Mouse (Mus musculus) kidney, adult 18-20 months (tissue): ENCODE measurements around the gene Ppm1j.
A peak's percentile ranks its signal among the peaks of the same experiment; 100 is the strongest.
"Not testable (repeated sequence)": the region's sequence is repeated elsewhere in the genome, so short reads cannot be mapped to it uniquely, and the experiment has no call there.

Experiments used
- DNase-seq: peaks from one replicate; pipeline ENCODE4 v3.0.0; 2021

The Ppm1j gene

GRCm38 (mm10) chr3:104785284-104785683 lies 4.4 kb downstream of the Ppm1j start:
- DNase-seq, result no peak

GRCm38 (mm10) chr3:104788075-104788474 lies 7.2 kb downstream of the Ppm1j start, which contains the start of gene Rhoc:
Rhoc (plus strand) TSS chr3:104788375.
- DNase-seq, result no peak

GRCm38 (mm10) chr3:104788561-104789311 lies 7.9 kb downstream of the Ppm1j start:
- peak; percentile 90 for DNase-seq

GRCm38 (mm10) chr3:104789312-104789605 lies 8.4 kb downstream of the Ppm1j start:
- DNase-seq, result no peak

- peak; percentile 74 for DNase-seq
Observed at GRCm38 (mm10) chr3:104789822-104790221, 9.0 kb downstream of the Ppm1j start.

- DNase-seq, result peak; percentile 47
Observed at GRCm38 (mm10) chr3:104790401-104790937, 9.6 kb downstream of the Ppm1j start.

GRCm38 (mm10) chr3:104791017-104791416 lies 10.2 kb downstream of the Ppm1j start:
- DNase-seq, result no peak

- DNase-seq, result no peak
Observed at GRCm38 (mm10) chr3:104791671-104792070, 10.8 kb downstream of the Ppm1j start.

- DNase-seq, result no peak
Observed at GRCm38 (mm10) chr3:104792360-104793270, 11.8 kb downstream of the Ppm1j start.

- peak; percentile 95 for DNase-seq
Observed at GRCm38 (mm10) chr3:104793871-104794828, 13.3 kb downstream of the Ppm1j start.

GRCm38 (mm10) chr3:104794953-104795470 lies 14.2 kb downstream of the Ppm1j start:
- DNase-seq, result no peak

- peak; percentile 18 for DNase-seq
Observed at GRCm38 (mm10) chr3:104795661-104796340, 14.9 kb downstream of the Ppm1j start.

- peak; percentile 70 for DNase-seq
Observed at GRCm38 (mm10) chr3:104796430-104797082, 15.7 kb downstream of the Ppm1j start.

- DNase-seq, result no peak
Observed at GRCm38 (mm10) chr3:104800681-104801080, 19.8 kb downstream of the Ppm1j start.

GRCm38 (mm10) chr3:104801481-104801880 lies 20.6 kb downstream of the Ppm1j start:
- DNase-seq, result no peak

GRCm38 (mm10) chr3:104804312-104804711 lies 23.5 kb downstream of the Ppm1j start:
- DNase-seq, result no peak

- no peak for DNase-seq
Observed at GRCm38 (mm10) chr3:104805539-104805938, 24.7 kb downstream of the Ppm1j start.

GRCm38 (mm10) chr3:104811752-104812151 lies 30.9 kb downstream of the Ppm1j start:
- no peak for DNase-seq

GRCm38 (mm10) chr3:104812254-104812653 lies 31.4 kb downstream of the Ppm1j start:
- DNase-seq, result no peak

GRCm38 (mm10) chr3:104813227-104813626 lies 32.4 kb downstream of the Ppm1j start:
- DNase-seq, result not testable (repeated sequence)

- no peak for DNase-seq
Observed at GRCm38 (mm10) chr3:104814746-104815145, 33.9 kb downstream of the Ppm1j start.
